In the genomic region with DNA sequence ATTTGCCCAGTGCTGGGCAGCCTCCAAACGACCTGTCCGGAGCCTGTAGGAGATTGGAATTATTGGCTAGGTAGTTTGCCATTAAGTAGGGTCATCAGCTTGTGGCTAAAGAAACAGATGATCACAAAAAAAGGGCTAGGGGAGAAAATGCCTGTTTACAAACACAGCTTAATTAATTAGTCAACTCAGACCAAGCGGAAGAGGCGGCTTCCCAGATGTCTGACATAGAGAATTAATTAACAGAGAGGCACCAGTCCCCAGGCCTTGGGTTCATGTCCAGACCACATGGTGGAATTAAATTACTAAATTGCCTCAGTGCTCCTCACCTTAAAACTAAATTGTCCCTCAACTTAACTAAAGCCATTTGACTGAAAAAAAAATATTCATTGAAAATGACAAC, we compare ENCODE assay signal across 19 mouse cellular contexts.
"Had no signal": no experiment of that assay in that cellular context is flagged by ENCODE, and none has a peak within 500 bp of the region (broad histone marks: within the 10 kb centered on the region; RNA-seq: fewer than 3 reads in every experiment).

No protein-coding gene starts in this region.

- H3K9ac ChIP-seq: limb, embryonic 12.5 days; liver, embryonic 13.5 days; liver, postnatal 0 days; lung, embryonic 15.5 days; midbrain, embryonic 15.5 days; neural tube, embryonic 13.5 days; stomach, embryonic 15.5 days had no signal

- H3K4me2 ChIP-seq: limb, embryonic 12.5 days; liver, embryonic 13.5 days; lung, embryonic 15.5 days; midbrain, embryonic 11.5 days; midbrain, embryonic 15.5 days; neural tube, embryonic 13.5 days; stomach, embryonic 15.5 days had no signal

- H3K4me3 ChIP-seq: limb, embryonic 12.5 days; liver, embryonic 13.5 days; lung, embryonic 15.5 days; megakaryocyte, embryonic 14.5 days; midbrain, embryonic 15.5 days; neural tube, embryonic 13.5 days; stomach, embryonic 15.5 days had no signal

- H3K27ac ChIP-seq: limb, embryonic 12.5 days; liver, embryonic 13.5 days; lung, embryonic 15.5 days; macrophage; midbrain, embryonic 15.5 days; neural tube, embryonic 13.5 days; stomach, embryonic 15.5 days had no signal

- H3K9me3 ChIP-seq: limb, embryonic 12.5 days; liver, embryonic 13.5 days; lung, embryonic 15.5 days; midbrain, embryonic 15.5 days; neural tube, embryonic 13.5 days; stomach, embryonic 15.5 days had no signal

- DNase-seq: kidney, adult 8-10 months; kidney, postnatal 25 days; layer of hippocampus, adult 9-11 months; liver; liver, embryonic 13.5 days; liver, postnatal 0 days; lung, postnatal 14 days; right cerebral cortex, postnatal 4 days; spleen, adult 18-20 months; thymus, adult 2 months; thymus, postnatal 25 days had no signal

- H3K4me1 ChIP-seq: limb, embryonic 12.5 days; liver, embryonic 13.5 days; lung, embryonic 15.5 days; megakaryocyte, embryonic 14.5 days; neural tube, embryonic 13.5 days; stomach, embryonic 15.5 days had no signal

- ATAC-seq: liver, postnatal 0 days; midbrain, embryonic 15.5 days had no signal

- H3K36me3 ChIP-seq: limb, embryonic 12.5 days; liver, embryonic 13.5 days; lung, embryonic 15.5 days; midbrain, embryonic 15.5 days; neural tube, embryonic 13.5 days; stomach, embryonic 15.5 days had no signal

- H3K27me3 ChIP-seq: limb, embryonic 12.5 days; liver, embryonic 13.5 days; lung, embryonic 15.5 days; megakaryocyte, embryonic 14.5 days; midbrain, embryonic 15.5 days; neural tube, embryonic 13.5 days; stomach, embryonic 15.5 days had no signal
